Mouse (Mus musculus) limb, embryonic 13.5 days (tissue): Measurements from ENCODE around the gene Gm21258. TPM values are rescaled to one million over a fixed set of nuclear protein-coding genes. Genes with fewer than 3 reads are reported as not detected.
"Not testable (repeated sequence)": the region's sequence is repeated elsewhere in the genome, so short reads cannot be mapped to it uniquely, and the experiment has no call there.

Experiments used
- ATAC-seq: fragments of 200-750 bp; cut with Nextera tagmentation; 2 replicates; pipeline ENCODE4 v1.8.0; 2017; ENCODE audit warnings: low read depth, moderate number of reproducible peaks, moderate TSS enrichment; ENCODE audit not compliant: low FRiP score
- H3K27ac ChIP-seq: fragments of 300-500 bp; sonication (generic); 2 replicates; pipeline ENCODE4 v1.5.1; 2015; ENCODE audit warnings: inconsistent platforms, mild to moderate bottlenecking, moderate library complexity
- H3K27me3 ChIP-seq: fragments of 300-500 bp; sonication (generic); 2 replicates; pipeline ENCODE4 v1.6.1; 2015; ENCODE audit warnings: mild to moderate bottlenecking, inconsistent platforms
- H3K36me3 ChIP-seq: fragments of 300-500 bp; sonication (generic); 2 replicates; pipeline ENCODE4 v1.6.1; 2015; ENCODE audit warnings: inconsistent platforms, mild to moderate bottlenecking, moderate library complexity
- H3K4me1 ChIP-seq: fragments of 300-500 bp; sonication (generic); 2 replicates; pipeline ENCODE4 v1.6.1; 2015; ENCODE audit warnings: inconsistent platforms
- H3K4me2 ChIP-seq: fragments of 300-500 bp; sonication (generic); replicated peaks from 2 replicates; pipeline ENCODE4 v1.6.1; 2015; ENCODE audit warnings: inconsistent platforms, mild to moderate bottlenecking, moderate library complexity
- H3K4me3 ChIP-seq: fragments of 300-500 bp; sonication (generic); 2 replicates; pipeline ENCODE4 v1.5.1; 2015; ENCODE audit warnings: moderate library complexity, mild to moderate bottlenecking, inconsistent platforms
- H3K9ac ChIP-seq: fragments of 300-500 bp; sonication (generic); 2 replicates; pipeline ENCODE4 v1.6.1; 2015; ENCODE audit warnings: mild to moderate bottlenecking, inconsistent platforms
- H3K9me3 ChIP-seq: fragments of 300-500 bp; sonication (generic); 2 replicates; pipeline ENCODE4 v1.6.1; 2016; ENCODE audit warnings: inconsistent platforms
- WGBS: fragments of 180-500 bp; shearing (Covaris S2); methylation state at CpG from one replicate; pipeline ENCODE4 v1.1.7; 2015; 5-methylcytosine and 5-hydroxymethylcytosine counted together
- polyA plus RNA-seq: library from polyadenylated mRNA; unstranded; fragments of >200 nt; fragmentation: Nextera tagmentation; extraction: Ambion mirVana; gene quantifications from 2 replicates; pipeline ENCODE4 v1.2.1, GENCODE M21; 2015

Gene Gm21258
- polyA plus RNA-seq, result not detected in 2 replicates

- not testable (repeated sequence) for ATAC-seq, H3K9me3 ChIP-seq, H3K36me3 ChIP-seq, H3K27me3 ChIP-seq, H3K4me3 ChIP-seq, H3K9ac ChIP-seq, H3K4me1 ChIP-seq, H3K27ac ChIP-seq, H3K4me2 ChIP-seq
- no CpG with 5 or more reads among the region's 6 CpGs for WGBS
These were observed at the start of gene Gm21258 for GRCm38 (mm10) chrY:52779740-52780139. Gene Gm21258 (plus strand): TSS chrY:52780040.
